Mouse (Mus musculus): ENCODE results near the gene Entr1.

DNA sequence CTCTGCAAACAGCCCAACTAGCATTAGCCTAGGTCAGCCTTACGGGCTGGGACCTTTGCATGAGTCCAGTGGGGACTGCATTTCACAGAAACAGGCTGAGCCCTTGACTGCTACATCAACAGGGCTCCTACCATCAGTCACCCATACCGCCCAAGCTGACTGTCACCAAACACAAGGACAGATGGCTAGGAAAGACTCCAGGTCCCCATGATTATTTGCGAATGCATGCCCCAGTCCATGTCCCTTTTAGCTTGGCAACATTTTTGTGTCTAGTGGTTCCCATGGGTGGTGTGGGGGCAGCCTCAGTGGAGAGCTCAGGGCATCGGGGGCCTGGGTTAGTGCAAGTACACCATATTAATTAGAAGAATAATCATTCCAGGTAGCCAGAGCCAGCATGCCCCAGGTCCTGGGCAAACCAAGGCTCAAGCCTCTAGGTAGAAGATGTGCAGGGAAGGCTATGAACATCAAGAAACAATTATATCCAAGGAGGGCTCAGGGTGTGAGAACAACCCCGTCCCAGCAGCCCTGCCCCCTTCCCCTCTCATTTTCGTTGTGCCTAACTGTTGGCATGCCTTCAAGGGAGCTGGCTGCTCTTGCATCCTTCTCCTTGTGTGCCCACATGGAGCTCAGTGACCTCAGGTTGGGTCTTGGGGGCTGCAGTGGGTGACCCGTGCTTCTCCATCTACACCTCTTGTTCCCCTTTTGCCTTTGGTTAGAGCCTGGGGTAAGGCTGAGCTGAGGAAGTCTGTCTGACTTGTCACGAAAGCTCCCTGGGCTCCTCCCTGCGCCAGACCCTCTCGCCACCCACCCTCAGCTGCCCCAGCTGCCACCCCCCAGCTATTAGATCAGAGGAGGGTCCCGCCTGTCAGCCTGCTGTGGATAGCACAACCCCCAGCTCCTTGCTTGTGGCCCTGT is 35.8 kb downstream of the Entr1 start:
- TF ChIP-seq TAL1 (IDR thresholded peaks at IDR 0.05; ENCODE audit: low read length) (no peak), GATA1 (IDR thresholded peaks at IDR 0.05; ENCODE audit: low read length) (no peak)

Data from erythroblast, embryonic 14.5 days (primary cell).